Mouse (Mus musculus) C2C12 (cell line): ENCODE data around the gene Rpl26.

Experiments
- CTCF ChIP-seq: IDR thresholded peaks from one replicate; pipeline ENCODE4 v1.5.1; 2011; ENCODE audit not compliant: control insufficient read depth, insufficient read depth, insufficient read length
- MYOG ChIP-seq: IDR thresholded peaks from one replicate; pipeline ENCODE4 v1.6.1; 2011; ENCODE audit not compliant: control insufficient read depth, insufficient read length; ENCODE audit errors: extremely low read depth

GRCm38 (mm10) chr11:68924749-68925148 is 23.4 kb downstream of the Rpl26 start:
- no peak for TF ChIP-seq MYOG
- TF ChIP-seq CTCF: no peak
